Mouse (Mus musculus) thymus, postnatal 14 days (tissue): ENCODE measurements at regions not wholly inside any gene's neighbourhood (a gene's known extent, or its start where the extent isn't known, plus 50 kb on each side); places are given as distances from the start of the nearest gene placed in this dataset.
A peak's percentile ranks its signal among the peaks of the same experiment; 100 is the strongest.

Experiments used
- DNase-seq: peaks from one replicate; pipeline ENCODE4 v3.0.0; 2021

GRCm38 (mm10) chr9:61487824-61488223 lies 115.7 kb downstream of the Tle3 start:
- DNase-seq: no peak

GRCm38 (mm10) chr9:61487146-61487545 lies 115.0 kb downstream of the Tle3 start:
- DNase-seq: no peak

DNA sequence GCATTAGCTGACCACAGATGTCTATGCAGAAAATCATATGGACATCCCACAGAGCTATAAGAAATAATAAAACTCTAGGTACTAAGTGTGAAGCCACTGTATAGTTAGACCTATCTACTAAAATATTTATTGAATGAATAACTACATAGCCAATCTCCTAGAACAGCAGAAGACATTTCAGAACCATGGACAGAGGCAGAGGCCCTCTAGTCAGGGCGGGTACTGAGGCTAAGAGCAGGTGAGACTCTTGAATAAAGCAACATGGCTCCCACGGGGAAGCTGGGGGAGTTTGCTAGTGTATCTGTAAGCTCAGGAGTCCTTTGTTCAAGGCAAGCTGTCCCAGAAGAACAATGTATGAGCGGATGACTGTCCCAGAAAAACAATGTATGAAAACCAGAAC lies 112.2 kb downstream of the Tle3 start:
- DNase-seq: peak; percentile 59

GRCm38 (mm10) chr9:61479626-61480025 lies 107.5 kb downstream of the Tle3 start:
- no peak for DNase-seq

GRCm38 (mm10) chr9:61478862-61479261 lies 106.7 kb downstream of the Tle3 start:
- DNase-seq: peak; percentile 14

- no peak for DNase-seq
Measured at GRCm38 (mm10) chr9:61476351-61476750, 104.2 kb downstream of the Tle3 start.

DNA sequence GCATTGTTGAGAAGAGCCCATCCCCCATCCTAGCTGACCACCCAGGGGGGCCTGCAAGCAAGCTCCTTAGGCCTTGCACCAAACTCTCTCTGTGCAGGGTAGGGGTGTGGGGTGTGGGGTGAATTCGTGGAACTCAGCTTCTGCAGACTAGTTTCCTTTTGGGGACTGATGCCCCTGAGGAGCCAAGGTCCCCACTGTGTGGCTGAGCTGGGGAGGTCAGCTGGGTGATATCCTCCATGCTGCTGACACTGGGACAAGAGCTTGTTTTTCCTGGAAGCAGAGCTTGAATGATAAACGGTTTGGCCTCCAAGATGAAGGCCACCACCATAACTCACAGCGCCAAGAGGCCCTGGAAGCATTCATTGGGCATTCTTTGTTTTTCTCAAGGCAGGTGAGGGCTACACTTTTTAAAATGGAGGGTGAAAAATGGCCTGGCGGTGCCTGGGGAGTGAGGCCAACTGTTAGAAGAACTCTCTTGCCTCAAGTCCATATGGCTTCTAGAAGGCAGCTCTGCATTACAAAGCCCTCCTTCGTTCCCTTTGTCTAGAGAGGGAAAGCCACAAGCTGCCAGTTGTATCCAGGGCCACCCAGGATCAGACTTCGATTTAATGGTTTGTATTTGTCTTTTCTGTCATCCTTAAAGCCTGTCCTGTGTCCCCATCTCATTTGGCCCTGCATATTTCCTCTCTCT lies 98.8 kb downstream of the Tle3 start:
- DNase-seq: no peak

GRCm38 (mm10) chr9:61468897-61469509 lies 96.8 kb downstream of the Tle3 start:
- no peak for DNase-seq

DNA sequence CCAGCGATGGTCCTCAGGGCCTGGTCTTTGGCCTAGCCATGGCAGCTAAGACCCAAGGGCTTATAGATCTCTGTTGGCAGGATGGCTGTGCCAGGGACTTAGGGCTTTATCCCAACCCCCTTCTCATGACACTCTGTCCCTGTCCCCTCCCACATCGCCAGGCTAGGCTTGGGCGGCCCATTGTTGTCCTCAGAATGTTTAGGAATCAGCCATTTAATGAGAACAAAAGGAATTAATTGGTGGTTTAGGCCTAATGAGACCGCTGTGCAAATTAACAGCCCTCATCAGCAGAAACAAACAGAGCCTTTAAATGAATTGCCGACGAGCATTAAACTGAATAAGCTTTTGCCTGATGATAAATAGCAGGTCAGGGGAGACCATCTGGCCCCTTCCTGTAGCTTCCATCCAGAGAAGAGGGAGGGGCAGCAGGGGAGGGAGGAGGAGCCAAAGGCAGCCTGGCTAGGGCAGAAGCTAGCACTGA lies 96.2 kb downstream of the Tle3 start:
- DNase-seq: no peak
